Mouse (Mus musculus): ENCODE measurements around the gene Gatad1. TPM values are rescaled to one million over a fixed set of nuclear protein-coding genes. Genes with fewer than 3 reads are reported as not detected.

Gene Gatad1
- 10 to 100 TPM; 56.2 to 63.0 TPM for total RNA-seq (2023)

GRCm38 (mm10) chr5:3657085-3657484 lies at the start of gene Gatad1:
Gatad1 (minus strand) TSS chr5:3657185.

GRCm38 (mm10) chr5:3650881-3651280 lies 6.1 kb downstream of the Gatad1 start, which contains the start of gene Tmbim7:
Tmbim7 (plus strand) TSS chr5:3651181.

DNA sequence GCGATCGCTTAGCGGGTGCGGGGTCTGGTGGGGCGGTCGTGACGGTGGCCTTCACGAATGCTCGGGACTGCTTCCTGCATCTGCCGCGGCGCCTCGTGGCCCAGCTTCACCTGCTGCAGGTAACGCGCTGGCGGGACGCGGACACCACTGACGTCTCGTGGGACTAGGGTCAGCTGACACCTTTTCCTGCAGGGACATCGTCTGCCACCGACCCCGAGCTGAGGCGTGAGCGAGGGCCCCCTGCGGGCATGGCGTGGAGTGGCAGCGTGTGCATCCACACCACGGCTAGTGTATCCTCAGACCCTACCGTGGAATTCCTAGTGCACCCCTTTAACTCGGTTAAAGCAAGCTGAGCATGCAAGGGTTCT lies 60.6 kb downstream of the Gatad1 start, which contains the start of gene Rbm48:
Rbm48 (minus strand) TSS at position 187 of the 368 bp plus-strand sequence.

GRCm38 (mm10) chr5:3595693-3596398 lies 61.1 kb downstream of the Gatad1 start, which contains the start of gene Pex1:
Pex1 (plus strand) TSS chr5:3596066.

Other genes with a start within 250 kb of the Gatad1 start
- gene Fam133b, start 113.4 kb downstream of the Gatad1 start, total RNA-seq (2023): 10 to 100 TPM; 26.4 to 32.2 TPM
- 10 to 100 TPM in 1 of 2 experiments, 1 to 10 TPM in 1; 5.5 to 10.3 TPM for gene 1700109H08Rik, start 85.6 kb downstream of the Gatad1 start, total RNA-seq (2023)
- 10 to 100 TPM in 1 of 2 experiments, 1 to 10 TPM in 1; 9.2 to 11.4 TPM for gene Pex1, start 61.1 kb downstream of the Gatad1 start, total RNA-seq (2023)
- 10 to 100 TPM; 13.1 to 13.2 TPM for gene Rbm48, start 60.6 kb downstream of the Gatad1 start, total RNA-seq (2023)
- gene Tmbim7, start 6.0 kb downstream of the Gatad1 start, total RNA-seq (2023): not detected
- gene Ankib1, start 145.7 kb upstream of the Gatad1 start, total RNA-seq (2023): 10 to 100 TPM; 19.5 to 27.9 TPM
- 10 to 100 TPM; 36.8 to 41.1 TPM for gene Krit1, start 146.0 kb upstream of the Gatad1 start, total RNA-seq (2023)
- not detected for gene Lrrd1, start 188.0 kb upstream of the Gatad1 start, total RNA-seq (2023)
- 1 to 10 TPM; 7.1 to 9.7 TPM for gene Mterf1a, start 236.7 kb upstream of the Gatad1 start, total RNA-seq (2023)

Measured in neutrophil, adult 83 days (primary cell).